Mouse (Mus musculus): ENCODE data around the gene Slc30a7. TPM values are rescaled to one million over a fixed set of nuclear protein-coding genes. Genes with fewer than 3 reads are reported as not detected.

Slc30a7 gene
- polyA plus RNA-seq, 1 experiment: 28.3 TPM

DNA sequence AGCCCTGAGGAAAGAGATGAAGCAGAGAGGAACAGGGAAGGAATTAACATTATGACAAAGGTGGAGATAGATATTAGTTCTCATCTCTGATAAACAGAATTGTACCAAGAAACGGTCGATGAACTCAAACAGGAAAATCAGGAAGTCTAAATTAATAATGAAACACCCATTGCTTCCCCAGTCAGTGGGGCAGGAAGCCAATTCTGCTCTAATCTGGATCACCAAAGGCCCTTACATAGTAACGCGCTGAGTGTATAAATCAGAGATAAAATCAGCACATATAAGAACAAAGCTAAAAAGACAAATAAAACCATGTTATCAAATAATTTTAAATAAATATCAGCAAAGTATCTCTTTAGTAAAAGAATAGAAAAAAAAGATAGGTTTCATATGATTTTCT, 15.1 kb downstream of the Slc30a7 start:
- no peak for DNase-seq (ENCODE audit: low spot score)

- no peak for DNase-seq (ENCODE audit: low spot score)
Observed at GRCm38 (mm10) chr3:115985183-115985892, 21.9 kb downstream of the Slc30a7 start.

- DNase-seq (ENCODE audit: low spot score): no peak
Observed at GRCm38 (mm10) chr3:115984653-115985052, 22.6 kb downstream of the Slc30a7 start.

DNA sequence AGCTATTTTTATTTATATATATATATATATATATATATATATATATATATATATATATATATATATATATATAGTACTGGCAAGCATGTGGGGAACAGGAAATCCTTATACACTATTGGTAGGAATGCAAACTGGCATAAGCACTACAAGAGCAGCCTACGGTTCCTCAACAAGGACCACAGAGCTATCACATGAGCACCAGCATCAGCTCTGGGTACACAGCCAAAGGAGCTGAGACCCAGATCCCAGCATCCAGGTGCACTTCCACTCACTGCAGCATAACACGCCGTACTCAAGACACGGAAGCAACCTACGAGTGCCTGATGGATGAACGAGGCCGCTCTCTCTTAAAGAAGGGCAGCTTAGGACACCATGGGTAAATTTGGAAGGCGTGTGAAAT, 24.0 kb downstream of the Slc30a7 start:
- DNase-seq (ENCODE audit: low spot score): no peak

DNA sequence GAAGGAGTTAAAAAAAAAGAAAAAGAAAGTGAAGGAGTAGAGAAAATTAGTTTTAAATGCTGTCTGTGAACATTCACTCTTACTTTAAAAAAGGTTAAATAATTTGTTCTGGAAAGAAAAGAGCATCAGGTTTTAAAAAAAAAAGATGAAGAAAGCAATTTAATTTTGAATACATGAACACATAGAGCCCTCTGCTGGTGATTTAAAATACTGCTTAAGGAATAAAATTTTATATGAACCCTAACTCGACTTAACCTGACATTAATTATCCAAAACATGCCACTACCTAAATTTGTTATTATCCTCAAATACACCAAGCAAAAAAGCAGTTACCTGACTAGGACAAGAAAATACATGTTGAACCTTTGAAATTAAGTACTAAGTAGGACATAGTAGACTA, 28.2 kb downstream of the Slc30a7 start:
- no peak for DNase-seq (ENCODE audit: low spot score)

- DNase-seq (ENCODE audit: low spot score): no peak
Observed at GRCm38 (mm10) chr3:115974995-115975394, 32.2 kb downstream of the Slc30a7 start.

DNA sequence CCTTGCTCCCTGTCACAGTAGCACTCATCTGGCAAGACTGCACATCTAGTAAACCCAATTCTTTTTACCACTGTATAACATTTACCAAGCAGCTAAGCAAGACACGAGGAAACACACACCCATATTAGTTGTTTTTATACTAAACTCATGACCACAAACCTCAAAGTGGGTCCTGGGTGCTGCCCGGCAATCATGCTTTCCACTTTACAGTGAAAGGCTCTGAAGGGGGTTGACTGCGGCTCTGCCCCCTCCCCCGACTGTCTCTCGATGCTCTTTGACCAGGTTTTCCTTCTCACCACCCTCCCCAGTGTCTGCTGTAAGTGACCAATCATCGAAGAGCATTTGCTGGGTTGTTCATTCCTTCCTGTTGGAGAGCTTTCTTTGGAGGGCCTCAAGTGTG, 33.0 kb downstream of the Slc30a7 start:
- DNase-seq (ENCODE audit: low spot score): no peak

- DNase-seq (ENCODE audit: low spot score): no peak
Observed at GRCm38 (mm10) chr3:115971891-115972646, 35.1 kb downstream of the Slc30a7 start.

- DNase-seq (ENCODE audit: low spot score): no peak
Observed at GRCm38 (mm10) chr3:115971045-115971785, 36.0 kb downstream of the Slc30a7 start.

GRCm38 (mm10) chr3:115968745-115969530, 38.3 kb downstream of the Slc30a7 start:
- no peak for DNase-seq (ENCODE audit: low spot score)

- DNase-seq (ENCODE audit: low spot score): no peak
Observed at GRCm38 (mm10) chr3:115964071-115964470, 43.1 kb downstream of the Slc30a7 start.

DNA sequence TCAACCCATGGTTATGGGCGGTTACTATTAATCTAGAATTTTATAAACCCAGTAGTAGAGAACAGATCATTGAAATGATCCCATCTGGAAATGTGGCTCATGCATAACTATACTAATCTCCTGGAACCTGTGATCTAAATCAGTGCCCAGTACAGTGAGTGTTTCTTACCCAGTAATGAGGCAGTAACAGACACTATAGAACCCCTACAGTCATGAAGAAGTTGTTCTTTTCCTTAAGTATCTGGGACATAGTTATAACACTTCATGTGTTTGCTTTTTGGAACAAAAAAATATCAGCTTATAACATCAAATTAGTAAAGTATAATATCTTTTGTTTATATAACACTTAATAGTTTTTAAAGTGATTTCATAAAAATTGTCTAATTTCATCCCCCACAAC, 43.6 kb downstream of the Slc30a7 start:
- DNase-seq (ENCODE audit: low spot score): no peak

DNA sequence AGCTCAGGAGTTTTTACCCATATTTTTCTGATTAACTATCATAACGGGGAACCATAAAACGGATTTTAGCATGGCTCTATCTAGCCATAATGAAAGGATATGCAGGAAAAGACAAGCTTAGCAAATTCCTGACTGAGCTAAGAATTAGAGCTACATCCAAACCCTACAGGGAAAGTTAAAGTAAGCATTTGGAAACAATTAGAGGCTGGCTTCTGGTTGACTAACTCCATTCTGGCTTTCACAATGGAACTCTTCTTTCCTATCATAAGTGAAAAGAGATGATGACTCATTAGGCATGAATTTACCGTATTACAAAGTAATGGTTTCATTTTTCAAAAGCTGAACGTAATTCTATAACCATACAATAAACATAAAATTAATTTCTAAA, 45.2 kb downstream of the Slc30a7 start:
- no peak for DNase-seq (ENCODE audit: low spot score)

GRCm38 (mm10) chr3:115961311-115962027, 45.7 kb downstream of the Slc30a7 start:
- no peak for DNase-seq (ENCODE audit: low spot score)

DNA sequence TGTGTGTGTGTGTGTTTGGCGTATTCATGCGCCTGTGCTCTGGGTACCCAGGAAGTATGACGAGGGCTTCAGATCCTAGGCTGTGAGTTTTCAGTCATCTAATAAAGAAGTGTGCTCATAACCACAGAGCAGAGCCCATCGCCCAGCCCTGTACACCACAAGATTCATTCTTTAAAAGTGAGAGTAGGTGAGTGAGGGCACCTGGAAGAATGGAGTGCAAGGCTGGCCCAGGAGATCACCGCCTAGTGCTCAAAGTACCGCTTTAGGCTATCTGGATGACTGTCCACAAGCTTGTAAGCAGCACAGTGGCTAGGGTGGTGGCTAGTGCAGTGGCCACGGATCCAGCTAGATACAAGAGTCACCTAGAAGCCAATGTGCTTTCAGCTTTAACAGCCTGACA, 50.0 kb downstream of the Slc30a7 start:
- DNase-seq (ENCODE audit: low spot score): no peak

DNA sequence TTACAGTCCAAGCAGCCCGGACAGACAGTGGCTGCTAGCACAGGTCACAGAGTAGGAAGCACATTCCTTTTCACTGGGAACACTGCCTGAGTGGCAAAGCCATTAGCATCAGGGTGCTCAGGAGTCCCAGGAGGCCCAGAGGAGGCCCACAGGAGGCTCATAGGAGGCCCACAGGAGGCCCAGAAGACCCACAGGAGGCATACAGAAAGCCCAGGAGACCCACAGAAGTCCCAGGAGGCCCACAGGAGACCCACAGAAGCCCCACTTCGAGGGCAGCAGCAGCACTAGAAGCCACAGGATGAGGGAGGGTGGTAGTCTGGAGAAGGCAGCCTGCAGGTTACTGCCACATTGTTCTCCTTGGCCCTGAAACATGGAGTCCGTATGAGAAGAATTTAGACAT, 54.1 kb downstream of the Slc30a7 start:
- no peak for DNase-seq (ENCODE audit: low spot score)

DNA sequence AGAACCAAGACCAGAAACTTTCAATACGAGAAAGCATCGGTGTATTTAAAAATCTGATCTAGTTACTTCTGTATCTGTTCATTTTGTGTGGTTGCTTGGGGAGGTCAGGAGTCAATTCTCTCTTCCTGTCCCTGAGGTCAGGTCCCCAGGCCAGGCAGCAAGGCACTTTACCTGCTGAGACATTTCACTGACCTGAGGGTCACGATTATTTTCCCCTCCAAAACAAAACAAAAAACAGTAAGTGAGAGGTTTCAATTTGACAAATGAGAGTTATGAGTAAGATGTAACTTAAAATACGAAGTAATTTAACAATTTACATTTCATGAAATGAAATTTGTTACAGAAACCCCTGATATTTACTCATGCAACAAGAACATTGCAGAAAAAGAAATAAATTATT, 54.9 kb downstream of the Slc30a7 start:
- DNase-seq (ENCODE audit: low spot score): no peak

GRCm38 (mm10) chr3:115951221-115951620, 56.0 kb downstream of the Slc30a7 start:
- no peak for DNase-seq (ENCODE audit: low spot score)

- DNase-seq (ENCODE audit: low spot score): no peak
Observed at GRCm38 (mm10) chr3:115949921-115950877, 57.0 kb downstream of the Slc30a7 start.
